Mouse (Mus musculus) common myeloid progenitor, adult 5-6 weeks (primary cell): ENCODE measurements around the gene Me1. TPM values are rescaled to one million over a fixed set of nuclear protein-coding genes. Genes with fewer than 3 reads are reported as not detected.

Experiments
- ATAC-seq: replicated peaks from 2 replicates; pipeline ENCODE4 v1.8.0; 2016; ENCODE audit warnings: low read depth, mild to moderate bottlenecking, moderate TSS enrichment, inconsistent platforms; ENCODE audit not compliant: poor library complexity, severe bottlenecking
- total RNA-seq: library from RNA; stranded (forward); fragments of 200-1000, 187-1606 nt; gene quantifications from 2 replicates; pipeline ENCODE4 v1.2.3, GENCODE M21; 2017

Gene Me1
- total RNA-seq, 1 experiment from 2014 or later, result 0.14 TPM

DNA sequence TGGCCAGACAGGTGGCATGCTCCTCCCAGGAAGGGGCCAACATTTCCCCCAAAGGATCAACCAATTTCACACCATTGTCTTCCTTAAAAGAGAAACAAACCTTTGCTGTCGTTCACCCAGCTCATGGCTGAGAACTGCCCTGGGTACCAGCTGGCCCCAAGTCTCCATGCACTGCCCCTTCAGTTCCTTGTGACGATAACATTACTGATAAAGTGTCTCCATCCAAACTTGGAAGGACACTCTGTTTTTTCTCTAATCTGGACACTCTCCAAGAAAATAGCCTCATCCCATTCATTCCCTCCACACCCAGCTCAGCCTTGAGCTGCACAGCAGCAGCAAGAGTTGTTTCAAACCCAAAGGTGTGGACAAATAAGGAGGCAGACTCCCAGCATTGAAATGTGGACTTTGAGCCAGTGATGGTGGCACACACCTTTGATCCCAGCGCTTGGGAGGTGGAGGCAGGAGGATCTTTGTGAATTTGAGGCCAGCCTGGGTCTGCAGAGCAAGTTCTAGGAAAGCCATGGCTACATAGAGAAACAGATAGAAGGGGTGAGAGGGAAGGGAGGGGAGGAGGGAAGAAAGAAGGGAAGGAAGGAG is 126.3 kb downstream of the Me1 start:
- no peak for ATAC-seq

DNA sequence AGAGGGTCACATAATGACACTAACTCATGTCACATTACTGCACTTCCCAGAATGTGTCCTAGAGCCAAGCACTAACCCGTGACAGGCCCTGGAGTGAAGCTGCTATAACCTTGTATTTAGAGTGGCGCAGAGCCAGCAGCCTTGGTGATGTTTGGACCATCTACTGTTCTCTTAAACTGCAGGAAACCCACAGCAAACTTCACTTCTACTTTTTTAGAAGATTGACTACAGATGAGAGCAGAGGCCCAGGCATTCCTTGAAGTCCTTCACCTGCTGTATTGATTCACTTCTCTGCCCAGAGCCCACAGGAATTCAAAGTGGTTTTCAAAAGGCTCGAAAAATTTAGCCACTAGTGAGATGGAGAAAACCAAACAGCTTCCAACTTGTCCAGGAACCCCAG is 135.2 kb downstream of the Me1 start:
- ATAC-seq, result no peak

DNA sequence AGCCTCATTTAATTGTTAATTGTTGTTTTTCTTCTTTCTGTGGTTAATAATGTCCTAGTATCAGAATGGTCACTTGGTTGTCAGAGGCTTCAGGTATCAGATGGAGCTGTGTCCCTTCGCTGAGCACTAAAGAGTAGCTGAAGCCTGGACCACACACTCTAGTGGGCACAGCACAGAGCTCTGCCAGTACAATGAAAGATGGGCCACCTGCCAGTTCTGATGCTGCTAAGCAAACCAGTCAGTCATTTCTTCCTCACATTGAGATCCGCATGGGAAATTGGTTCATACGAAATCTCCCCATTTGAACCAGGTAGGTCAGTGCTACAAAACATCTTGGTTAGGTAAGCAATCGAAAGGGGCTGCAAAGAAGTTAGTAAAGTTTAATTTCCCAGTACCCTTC is 141.1 kb downstream of the Me1 start:
- ATAC-seq, result no peak

DNA sequence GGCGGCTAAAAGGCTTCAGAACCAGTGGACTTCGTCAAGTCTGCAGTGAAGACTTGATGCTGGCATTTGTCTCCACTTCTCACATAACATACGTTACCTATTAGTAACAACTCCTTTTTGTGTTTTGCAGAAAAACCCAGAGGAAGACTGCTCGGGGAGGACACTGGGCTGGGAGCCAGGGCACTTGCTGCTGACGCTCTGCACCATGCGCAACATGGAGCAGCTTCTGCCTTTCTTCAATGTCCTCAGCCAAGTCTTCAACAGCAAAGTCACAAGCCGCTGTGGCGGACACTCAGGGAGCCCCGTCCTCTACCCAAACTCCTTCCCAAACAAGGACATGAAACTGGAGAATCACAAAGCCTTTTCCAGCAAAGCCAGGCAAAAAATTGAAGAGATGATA is 141.9 kb downstream of the Me1 start:
- no peak for ATAC-seq

DNA sequence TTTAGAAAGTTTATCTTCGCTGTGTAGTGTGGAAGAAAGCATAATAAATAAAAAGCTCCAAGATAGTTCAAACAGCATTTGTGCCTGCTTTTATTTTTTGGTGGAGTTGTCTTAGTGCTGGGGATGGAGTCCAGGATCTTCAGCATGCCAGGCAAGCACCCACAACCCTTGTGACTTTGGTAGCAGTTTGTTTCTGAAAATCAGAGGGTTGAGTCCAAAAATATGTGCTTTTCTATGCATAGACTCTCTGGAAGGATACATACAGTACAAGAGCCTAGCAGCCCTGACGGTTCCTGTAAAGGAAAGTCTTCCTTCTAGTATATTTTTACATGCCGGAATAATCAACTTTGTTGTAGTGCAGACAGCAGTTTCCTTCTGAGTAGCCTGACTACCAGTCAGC is 145.0 kb downstream of the Me1 start:
- no peak for ATAC-seq

DNA sequence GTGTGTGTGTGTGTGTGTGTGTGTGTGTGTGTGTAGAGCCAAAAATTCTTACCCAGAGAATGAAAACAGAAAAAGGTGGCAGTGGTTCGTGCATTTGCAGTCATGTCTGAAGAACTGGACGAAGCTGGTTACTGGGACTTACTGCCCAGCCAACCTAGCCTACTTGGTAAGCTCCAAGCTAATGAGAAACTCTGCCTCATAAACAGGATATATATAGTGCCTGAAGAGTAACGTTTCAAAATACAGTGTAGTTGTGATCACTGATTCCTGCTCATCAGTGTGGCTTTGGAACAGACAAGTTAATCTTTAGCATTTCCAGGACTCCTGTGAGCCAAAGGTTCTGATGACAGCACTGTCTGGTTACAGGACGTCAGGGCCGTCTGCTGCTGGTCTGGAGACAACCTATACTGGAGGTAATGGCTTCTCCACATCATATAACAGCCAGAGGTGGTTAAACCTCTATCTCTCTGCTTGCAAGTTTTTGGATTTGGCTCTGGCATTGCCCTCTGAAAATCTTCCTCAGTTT is 146.1 kb downstream of the Me1 start:
- no peak for ATAC-seq

DNA sequence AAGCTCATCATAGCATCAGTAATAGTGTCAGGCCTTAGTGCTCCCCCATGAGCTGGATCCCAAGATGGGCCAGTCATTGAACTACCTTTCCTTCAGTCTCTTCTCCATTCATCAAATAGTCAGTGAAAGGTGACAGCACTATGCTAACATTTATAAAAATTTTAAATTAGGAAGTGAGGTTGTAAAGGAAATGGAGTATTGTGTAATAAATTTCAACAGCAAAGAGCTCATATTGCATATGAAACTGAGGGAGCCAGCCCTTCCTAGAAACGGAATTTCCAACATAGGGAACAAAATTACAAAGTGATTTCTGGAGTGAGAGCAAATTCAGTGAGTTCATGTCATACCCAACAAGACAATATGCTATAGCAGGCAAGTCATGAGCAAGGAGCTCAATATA is 151.2 kb downstream of the Me1 start:
- ATAC-seq, result peak; percentile 60; the same call in 1 of the 2 replicates

DNA sequence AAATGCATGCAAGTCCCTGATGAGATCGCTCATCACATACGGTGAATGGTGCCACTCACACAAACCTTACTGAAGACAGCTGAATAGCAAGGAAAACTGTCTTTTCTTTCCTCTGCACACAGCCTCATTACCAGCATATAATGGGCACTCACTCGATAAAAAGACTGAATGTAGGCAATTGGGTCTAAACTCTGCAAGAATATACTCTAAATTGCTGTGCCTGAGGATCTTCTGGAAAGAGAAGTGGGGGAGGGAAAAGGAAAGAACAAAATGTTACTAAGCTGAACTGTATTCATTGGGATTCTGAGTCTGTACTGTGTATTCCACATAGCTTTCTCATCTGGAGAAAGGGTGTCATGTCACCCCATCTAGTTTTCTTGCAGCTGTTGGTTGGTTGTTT is 152.3 kb downstream of the Me1 start:
- ATAC-seq, result no peak

DNA sequence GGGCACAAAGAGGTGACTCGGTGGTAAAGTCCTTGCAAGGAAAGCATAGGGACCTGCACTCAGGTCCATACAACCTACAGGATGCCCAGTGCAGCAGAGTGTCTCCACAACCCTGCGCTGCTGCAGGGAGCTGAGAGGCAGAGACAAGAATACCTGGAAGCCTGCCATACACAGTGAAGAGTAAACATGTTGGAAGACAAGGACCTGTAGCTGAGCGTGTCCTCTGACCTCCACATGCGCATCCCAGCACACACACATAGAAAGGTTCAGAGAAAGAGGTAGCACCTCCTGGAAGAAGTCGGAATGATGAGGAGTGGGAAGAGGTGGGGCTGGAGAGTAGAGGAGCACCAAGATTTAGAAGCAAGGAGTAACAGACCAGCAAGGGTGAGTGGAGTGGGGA is 161.7 kb downstream of the Me1 start:
- ATAC-seq, result no peak

Other genes starting within 250 kb of the Me1 start
- gene Ube2cbp, start 231.0 kb downstream of the Me1 start, total RNA-seq, result 7.5 and 9.1 TPM in 2 replicates
- gene Dop1a, start 228.8 kb downstream of the Me1 start, total RNA-seq, result 27.5 and 31.0 TPM in 2 replicates
- 17.1 and 17.7 TPM in 2 replicates for gene Pgm3, start 124.1 kb downstream of the Me1 start, total RNA-seq
- gene Rwdd2a, start 124.0 kb downstream of the Me1 start, total RNA-seq, result 2.7 and 4.8 TPM in 2 replicates
- not detected in 2 replicates for gene Prss35, start 47.7 kb upstream of the Me1 start, total RNA-seq
- not detected in 2 replicates for gene Snap91, start 184.7 kb upstream of the Me1 start, total RNA-seq